Mouse (Mus musculus): Measurements from ENCODE around the gene Usp17lc.

The Usp17lc gene

DNA sequence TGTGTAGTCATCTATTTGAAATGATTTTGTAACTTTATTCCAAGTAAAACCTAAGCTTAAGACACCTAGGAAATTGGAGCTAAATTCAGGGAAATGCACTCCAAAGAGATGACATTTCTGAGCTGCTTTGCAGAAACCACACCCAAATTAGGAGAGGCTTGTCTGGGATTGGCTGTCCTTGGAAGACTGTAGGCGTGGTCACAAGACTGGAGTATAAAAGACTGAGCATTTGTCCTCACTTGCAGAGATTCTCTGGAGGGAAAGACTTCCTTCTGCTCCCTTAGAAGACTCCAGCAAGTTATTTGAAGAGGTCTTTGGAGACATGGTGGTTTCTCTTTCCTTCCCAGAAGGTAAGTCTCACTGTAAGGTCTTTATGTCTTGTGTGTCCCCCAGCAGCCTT lies at the start of gene Usp17lc:
Usp17lc (plus strand) TSS at position 301 of the 400 bp plus-strand sequence.
- in situ Hi-C loops (cut with MboI, MseI), result loop anchor here (5.0 to 25.0 kb wide), 2 partner anchors 162 to 1373 kb away; partner anchors contain the start of genes Usp17ld (in 2 of the 2) and Usp17le (in 1 of the 2)

DNA sequence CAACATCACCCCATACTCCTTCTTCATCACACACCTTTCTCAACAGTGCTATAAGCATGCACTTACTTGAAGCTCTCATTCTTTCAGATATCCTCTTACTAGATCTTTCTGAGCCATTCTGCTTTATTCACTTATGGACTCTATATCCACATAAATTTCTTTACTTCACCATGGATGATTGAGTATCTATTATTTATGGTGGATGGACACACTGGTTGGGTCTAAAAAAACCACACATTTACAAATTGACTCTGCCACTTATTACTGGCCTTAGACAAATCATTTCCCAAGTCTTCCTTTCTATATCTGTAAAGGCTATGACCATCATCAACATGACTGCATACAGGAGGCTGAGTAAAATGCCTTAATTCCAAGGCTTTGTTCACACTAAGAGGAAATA lies 28.8 kb upstream of the Usp17lc start, which contains the start of gene Olfr603:
Olfr603 (minus strand) TSS at position 101 of the 400 bp plus-strand sequence.
- in situ Hi-C loops (cut with MboI, MseI), result no loop called here

DNA sequence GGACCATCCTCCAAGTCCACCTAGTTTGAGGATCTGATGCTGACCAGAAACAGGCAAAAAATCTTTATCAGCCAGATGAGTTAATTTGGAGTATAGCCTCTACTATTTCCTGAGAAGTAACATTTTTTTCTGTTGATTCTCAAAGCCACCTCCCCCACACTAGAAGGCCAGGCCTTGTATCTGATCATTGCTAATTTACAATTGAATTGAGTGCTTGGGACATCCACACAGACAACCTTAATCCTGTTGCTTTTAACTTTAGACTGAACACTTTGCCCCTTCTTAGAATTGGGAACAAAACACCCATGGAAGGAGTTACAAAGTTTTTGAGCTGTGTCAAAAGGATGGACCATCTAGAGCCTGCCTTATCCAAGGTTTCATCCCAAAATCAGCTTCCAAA lies 17.1 kb upstream of the Usp17lc start:
- in situ Hi-C loops (cut with MboI, MseI), result no loop called here

DNA sequence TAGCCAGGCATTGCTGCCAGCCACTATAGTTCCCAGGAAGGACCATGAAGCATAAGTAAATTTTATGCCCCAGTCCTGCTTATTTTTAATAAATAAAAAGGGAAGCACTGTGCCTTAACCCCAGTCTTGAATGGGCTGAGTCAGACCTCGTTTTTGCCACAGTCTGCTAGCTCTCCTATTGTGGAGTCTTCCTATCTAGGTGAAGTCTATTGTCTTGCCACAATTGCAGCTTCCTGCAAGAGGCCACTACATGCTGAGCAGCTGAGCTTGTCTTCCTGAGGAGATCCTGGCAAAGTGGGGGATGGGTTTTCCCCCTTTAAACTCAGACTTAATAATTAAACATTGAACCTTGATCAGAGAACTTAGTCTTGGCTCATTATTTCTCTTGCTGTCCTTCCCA lies 15.9 kb upstream of the Usp17lc start:
- in situ Hi-C loops (cut with MboI, MseI), result no loop called here

DNA sequence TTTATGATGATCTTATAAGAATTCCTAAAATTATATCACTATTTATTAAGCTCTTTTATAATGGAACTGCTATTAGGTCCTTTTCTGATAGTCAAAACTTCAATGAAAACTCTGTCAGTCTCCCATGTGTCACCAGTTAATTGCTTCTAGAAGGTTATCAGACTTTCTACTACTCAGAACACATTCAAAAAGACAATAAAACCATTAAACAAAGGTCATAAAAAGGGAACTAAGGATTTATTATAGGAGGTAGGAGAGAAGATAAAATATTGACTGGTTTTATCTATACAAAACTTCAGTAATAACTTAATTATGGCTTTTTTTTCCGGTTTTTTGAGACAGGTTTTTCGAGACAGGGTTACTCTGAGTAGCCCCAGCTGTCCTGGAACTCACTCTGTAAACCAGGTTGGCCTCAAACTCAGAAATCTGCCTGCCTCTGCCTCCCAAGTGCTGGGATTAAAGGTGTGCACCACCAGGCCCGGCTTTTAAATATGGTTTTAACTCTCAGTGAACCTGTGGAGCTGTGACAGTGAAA lies 8.3 kb upstream of the Usp17lc start:
- in situ Hi-C loops (cut with MboI, MseI), result loop anchor here in 1 of 2 experiments (25.0 kb wide), 1 partner anchor 1381 kb away; the partner anchor contains the start of gene Usp17le

DNA sequence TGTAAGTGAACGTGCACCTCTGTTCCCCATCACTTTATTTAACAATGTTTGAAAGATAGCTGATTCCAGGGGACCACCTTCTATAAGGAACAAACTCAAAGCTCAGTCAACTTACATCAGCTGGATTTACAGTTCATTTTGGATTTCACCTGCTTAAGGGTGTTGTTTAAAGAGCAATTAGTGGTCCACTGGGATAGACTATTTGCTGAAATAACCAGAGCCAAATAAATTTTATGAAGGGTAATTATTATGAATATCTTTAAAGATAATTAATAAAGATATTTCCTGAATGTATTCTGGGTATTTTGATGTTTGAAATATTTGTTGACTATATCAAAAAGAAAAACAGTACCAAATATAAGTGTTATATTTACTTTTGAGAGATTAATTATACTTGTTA lies 30.5 kb downstream of the Usp17lc start, which contains the start of gene Olfr605:
Olfr605 (minus strand) TSS at position 101 of the 400 bp plus-strand sequence.
- in situ Hi-C loops (cut with MboI, MseI), result no loop called here

DNA sequence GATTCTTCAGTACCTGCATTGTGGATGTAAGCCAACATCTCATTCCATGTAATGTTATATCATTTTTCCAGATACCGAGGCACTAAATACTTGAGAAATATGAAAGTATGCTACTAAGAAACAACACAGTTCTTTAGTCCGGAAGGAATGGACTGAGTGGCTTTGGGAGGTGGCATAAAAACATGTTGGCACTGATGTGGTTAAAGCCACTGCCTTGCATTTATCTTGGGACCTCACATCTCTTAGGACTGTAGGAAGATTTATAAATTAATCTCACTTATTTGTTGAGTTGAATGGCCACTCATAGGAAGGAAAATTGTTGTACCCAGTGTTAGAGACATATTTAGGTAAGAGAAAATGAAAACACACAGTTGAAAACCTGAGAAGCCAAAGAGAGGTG lies 33.9 kb downstream of the Usp17lc start, which contains the start of gene Olfr606:
Olfr606 (plus strand) TSS at position 301 of the 400 bp plus-strand sequence.
- in situ Hi-C loops (cut with MboI, MseI), result no loop called here

DNA sequence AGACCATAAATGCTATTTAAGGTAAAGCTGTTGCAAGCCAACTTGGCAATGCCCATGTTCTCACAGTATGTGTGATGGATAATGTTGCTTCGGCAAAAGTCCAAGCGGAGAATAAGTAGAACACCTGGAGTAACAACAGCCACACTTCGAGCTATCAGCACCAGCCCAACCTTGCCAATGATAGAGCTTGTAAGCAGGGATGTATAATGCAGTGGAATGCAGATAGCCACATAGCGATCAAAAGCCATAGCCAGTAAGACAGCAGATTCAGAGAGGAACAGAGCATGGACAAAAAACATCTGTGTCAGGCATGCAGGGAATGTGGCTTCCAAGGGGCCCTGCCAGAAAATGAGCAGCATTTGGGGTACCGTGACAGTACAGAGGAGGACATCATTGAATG lies 45.7 kb downstream of the Usp17lc start:
- in situ Hi-C loops (cut with MboI, MseI), result no loop called here

Data from T-helper 17 cell (primary cell).